Mouse (Mus musculus) E14TG2a.4 (cell line): Measurements from ENCODE around the gene Agbl4.

Source experiments
- H3K27me3 ChIP-seq: 2 replicates; pipeline ENCODE4 v1.6.1; 2014; ENCODE audit warnings: low read length, control low read depth; ENCODE audit not compliant: insufficient read depth
- H3K36me3 ChIP-seq: 2 replicates; pipeline ENCODE4 v1.6.1; 2014; ENCODE audit warnings: low read length, control low read depth; ENCODE audit not compliant: insufficient read depth
- H3K4me1 ChIP-seq: replicated peaks from 2 replicates; pipeline ENCODE4 v1.6.1; 2014; ENCODE audit warnings: low read depth, low read length, control low read depth
- H3K4me3 ChIP-seq: replicated peaks from 2 replicates; pipeline ENCODE4 v1.5.1; 2014; ENCODE audit warnings: mild to moderate bottlenecking, low read length
- H3K9me3 ChIP-seq: 2 replicates; pipeline ENCODE4 v1.6.1; 2014; ENCODE audit warnings: low read length, control low read depth
- CTCF ChIP-seq: conservative IDR thresholded peaks from 2 replicates; pipeline ENCODE4 v1.5.1; 2014; ENCODE audit warnings: low read length
- NANOG ChIP-seq: IDR thresholded peaks from 2 replicates; pipeline ENCODE4 v1.6.1; 2014; ENCODE audit warnings: borderline replicate concordance, low read length, mixed read lengths
- POU5F1 ChIP-seq: IDR thresholded peaks from 2 replicates; pipeline ENCODE4 v1.6.1; 2014; ENCODE audit warnings: low read length, borderline replicate concordance

Agbl4 gene

GRCm38 (mm10) chr4:111367771-111368170 lies 970.3 kb downstream of the Agbl4 start:
- Histone ChIP-seq H3K9me3 (no peaks in the 10 kb centered on the region), H3K4me1 (no peaks in the 10 kb centered on the region), H3K4me3 (no peak overlapping the region), H3K36me3 (no peaks in the 10 kb centered on the region), H3K27me3 (no peaks in the 10 kb centered on the region)
- no peak for TF ChIP-seq NANOG
- no peak for TF ChIP-seq CTCF
- TF ChIP-seq POU5F1 = no peak

GRCm38 (mm10) chr4:111377159-111377558 lies 979.7 kb downstream of the Agbl4 start:
- TF ChIP-seq CTCF (no peak), POU5F1 (no peak), NANOG (no peak)
- Histone ChIP-seq H3K36me3 (no peaks in the 10 kb centered on the region), H3K4me3 (no peak overlapping the region), H3K4me1 (no peaks in the 10 kb centered on the region), H3K27me3 (no peaks in the 10 kb centered on the region), H3K9me3 (no peaks in the 10 kb centered on the region)

- TF ChIP-seq NANOG = no peak
- Histone ChIP-seq H3K4me3 (no peak overlapping the region), H3K4me1 (no peaks in the 10 kb centered on the region), H3K9me3 (no peaks in the 10 kb centered on the region), H3K36me3 (no peaks in the 10 kb centered on the region), H3K27me3 (no peaks in the 10 kb centered on the region)
Observed at GRCm38 (mm10) chr4:111378071-111378470, 980.6 kb downstream of the Agbl4 start.

GRCm38 (mm10) chr4:111383101-111383500 lies 985.6 kb downstream of the Agbl4 start:
- no peaks in the 10 kb centered on the region for H3K4me1 ChIP-seq
- H3K36me3 ChIP-seq = no peaks in the 10 kb centered on the region
- no peaks in the 10 kb centered on the region for H3K27me3 ChIP-seq
- no peak overlapping the region for H3K4me3 ChIP-seq
- no peaks in the 10 kb centered on the region for H3K9me3 ChIP-seq
- TF ChIP-seq POU5F1 = no peak
- TF ChIP-seq CTCF = no peak

- Histone ChIP-seq H3K4me1 (peaks cover 4% of the 10 kb centered on the region), H3K27me3 (no peaks in the 10 kb centered on the region), H3K9me3 (no peaks in the 10 kb centered on the region), H3K36me3 (no peaks in the 10 kb centered on the region), H3K4me3 (no peak overlapping the region)
- no peak for TF ChIP-seq NANOG
- TF ChIP-seq POU5F1 = no peak
- TF ChIP-seq CTCF = no peak
Observed at GRCm38 (mm10) chr4:111390736-111391135, 993.3 kb downstream of the Agbl4 start.

GRCm38 (mm10) chr4:111399784-111400183 lies 1002.3 kb downstream of the Agbl4 start:
- TF ChIP-seq NANOG (no peak), CTCF (no peak), POU5F1 (no peak)
- no peaks in the 10 kb centered on the region for H3K4me1 ChIP-seq

GRCm38 (mm10) chr4:111400676-111401075 lies 1003.2 kb downstream of the Agbl4 start:
- Histone ChIP-seq H3K4me3 (no peak overlapping the region), H3K9me3 (no peaks in the 10 kb centered on the region), H3K27me3 (no peaks in the 10 kb centered on the region), H3K4me1 (no peaks in the 10 kb centered on the region), H3K36me3 (no peaks in the 10 kb centered on the region)
- no peak for TF ChIP-seq CTCF
- no peak for TF ChIP-seq NANOG
- TF ChIP-seq POU5F1 = no peak

More at GRCm38 (mm10) chr4:111399784-111400183, 1002.3 kb downstream of the Agbl4 start:
- H3K4me3 ChIP-seq = no peak overlapping the region
- no peaks in the 10 kb centered on the region for H3K36me3 ChIP-seq
- no peaks in the 10 kb centered on the region for H3K27me3 ChIP-seq
- H3K9me3 ChIP-seq = no peaks in the 10 kb centered on the region

GRCm38 (mm10) chr4:111403243-111403642 lies 1005.8 kb downstream of the Agbl4 start:
- TF ChIP-seq CTCF (no peak), POU5F1 (no peak), NANOG (no peak)

GRCm38 (mm10) chr4:111410731-111411130 lies 1013.3 kb downstream of the Agbl4 start:
- peaks cover 34% of the 10 kb centered on the region for H3K4me1 ChIP-seq
- H3K27me3 ChIP-seq = peaks cover 3% of the 10 kb centered on the region
- no peak overlapping the region for H3K4me3 ChIP-seq
- no peaks in the 10 kb centered on the region for H3K9me3 ChIP-seq
- TF ChIP-seq CTCF = no peak
- TF ChIP-seq NANOG = no peak
- no peak for TF ChIP-seq POU5F1
- no peaks in the 10 kb centered on the region for H3K36me3 ChIP-seq

More at GRCm38 (mm10) chr4:111403243-111403642, 1005.8 kb downstream of the Agbl4 start:
- H3K27me3 ChIP-seq = no peaks in the 10 kb centered on the region
- H3K9me3 ChIP-seq = no peaks in the 10 kb centered on the region
- no peaks in the 10 kb centered on the region for H3K36me3 ChIP-seq
- H3K4me3 ChIP-seq = no peak overlapping the region
- no peaks in the 10 kb centered on the region for H3K4me1 ChIP-seq
